Mouse (Mus musculus): Measurements from ENCODE around the gene Pik3ca.
"Not testable (repeated sequence)": the region's sequence is repeated elsewhere in the genome, so short reads cannot be mapped to it uniquely, and the experiment has no call there.

Pik3ca gene

GRCm38 (mm10) chr3:32399931-32400330, 2.5 kb downstream of the Pik3ca start:
- DNase-seq (ENCODE audit: extremely low read depth, insufficient read length, low spot score), result no peak

GRCm38 (mm10) chr3:32401591-32401990, 4.1 kb downstream of the Pik3ca start:
- no peak for DNase-seq (ENCODE audit: extremely low read depth, insufficient read length, low spot score)

GRCm38 (mm10) chr3:32402990-32403885, 5.8 kb downstream of the Pik3ca start:
- DNase-seq (ENCODE audit: extremely low read depth, insufficient read length, low spot score), result no peak

GRCm38 (mm10) chr3:32405699-32406098, 8.2 kb downstream of the Pik3ca start:
- DNase-seq (ENCODE audit: extremely low read depth, insufficient read length, low spot score), result no peak

- DNase-seq (ENCODE audit: extremely low read depth, insufficient read length, low spot score), result no peak
Observed at GRCm38 (mm10) chr3:32406804-32407203, 9.3 kb downstream of the Pik3ca start.

- peak; percentile 71 for DNase-seq (ENCODE audit: extremely low read depth, insufficient read length, low spot score)
Observed at GRCm38 (mm10) chr3:32408811-32409273, 11.4 kb downstream of the Pik3ca start.

GRCm38 (mm10) chr3:32412502-32413044, 15.1 kb downstream of the Pik3ca start:
- DNase-seq (ENCODE audit: extremely low read depth, insufficient read length, low spot score), result no peak

GRCm38 (mm10) chr3:32414381-32414780, 16.9 kb downstream of the Pik3ca start:
- DNase-seq (ENCODE audit: extremely low read depth, insufficient read length, low spot score), result no peak

GRCm38 (mm10) chr3:32415370-32416309, 18.2 kb downstream of the Pik3ca start:
- DNase-seq (ENCODE audit: extremely low read depth, insufficient read length, low spot score), result no peak

GRCm38 (mm10) chr3:32417751-32418211, 20.3 kb downstream of the Pik3ca start:
- no peak for DNase-seq (ENCODE audit: extremely low read depth, insufficient read length, low spot score)

- DNase-seq (ENCODE audit: extremely low read depth, insufficient read length, low spot score), result no peak
Observed at GRCm38 (mm10) chr3:32419866-32420265, 22.4 kb downstream of the Pik3ca start.

GRCm38 (mm10) chr3:32421115-32422054, 23.9 kb downstream of the Pik3ca start:
- no peak for DNase-seq (ENCODE audit: extremely low read depth, insufficient read length, low spot score)

- DNase-seq (ENCODE audit: extremely low read depth, insufficient read length, low spot score), result no peak
Observed at GRCm38 (mm10) chr3:32427695-32428094, 30.2 kb downstream of the Pik3ca start.

- DNase-seq (ENCODE audit: extremely low read depth, insufficient read length, low spot score), result no peak
Observed at GRCm38 (mm10) chr3:32428361-32428760, 30.9 kb downstream of the Pik3ca start.

- no peak for DNase-seq (ENCODE audit: extremely low read depth, insufficient read length, low spot score)
Observed at GRCm38 (mm10) chr3:32428921-32429320, 31.4 kb downstream of the Pik3ca start.

GRCm38 (mm10) chr3:32429351-32429750, 31.9 kb downstream of the Pik3ca start:
- not testable (repeated sequence) for DNase-seq (ENCODE audit: extremely low read depth, insufficient read length, low spot score)

- DNase-seq (ENCODE audit: extremely low read depth, insufficient read length, low spot score), result no peak
Observed at GRCm38 (mm10) chr3:32430394-32430793, 32.9 kb downstream of the Pik3ca start.

- DNase-seq (ENCODE audit: extremely low read depth, insufficient read length, low spot score), result no peak
Observed at GRCm38 (mm10) chr3:32434016-32434415, 36.5 kb downstream of the Pik3ca start.

- no peak for DNase-seq (ENCODE audit: extremely low read depth, insufficient read length, low spot score)
Observed at GRCm38 (mm10) chr3:32436101-32436500, 38.6 kb downstream of the Pik3ca start.

GRCm38 (mm10) chr3:32437297-32437696, 39.8 kb downstream of the Pik3ca start:
- no peak for DNase-seq (ENCODE audit: extremely low read depth, insufficient read length, low spot score)
